ENCODE assay signal across 18 mouse cellular contexts in genomic region chr9:114549117-114549516, GRCm38 (mm10). TPM values are rescaled to one million over a fixed set of nuclear protein-coding genes. Genes with fewer than 3 reads are reported as not detected.
DNase-seq lines count a peak whose midpoint lies in the region; ATAC-seq and TF ChIP-seq lines count a peak whose summit lies in the region.
"Had no signal": no experiment of that assay in that cellular context is flagged by ENCODE, and none has a peak within 500 bp of the region (broad histone marks: within the 10 kb centered on the region; RNA-seq: fewer than 3 reads in every experiment).

No protein-coding gene starts in this region.

- no peaks in the 10 kb centered on the region for H3K27me3 ChIP-seq in hindbrain, embryonic 10.5 days (ENCODE audit: insufficient read depth, poor library complexity, severe bottlenecking)
- H3K27me3 ChIP-seq in hindbrain, embryonic 13.5 days, result no peaks in the 10 kb centered on the region
- H3K27me3 ChIP-seq in midbrain, embryonic 10.5 days (ENCODE audit: low read depth, poor library complexity, severe bottlenecking), result no peaks in the 10 kb centered on the region
- no peaks in the 10 kb centered on the region for H3K27me3 ChIP-seq in midbrain, postnatal 0 days (ENCODE audit: insufficient read depth, low read length)
- H3K27me3 ChIP-seq: hindbrain, embryonic 15.5 days had no signal

- H3K36me3 ChIP-seq in hindbrain, embryonic 10.5 days, result peaks cover 14% of the 10 kb centered on the region
- H3K36me3 ChIP-seq in hindbrain, embryonic 13.5 days, result no peaks in the 10 kb centered on the region
- peaks cover 14% of the 10 kb centered on the region for H3K36me3 ChIP-seq in midbrain, embryonic 10.5 days
- no peaks in the 10 kb centered on the region for H3K36me3 ChIP-seq in midbrain, postnatal 0 days (ENCODE audit: insufficient read depth, low read length)
- H3K36me3 ChIP-seq: hindbrain, embryonic 15.5 days had no signal

- H3K4me2 ChIP-seq in hindbrain, embryonic 13.5 days, result no peak overlapping the region
- no peak overlapping the region for H3K4me2 ChIP-seq in midbrain, postnatal 0 days (ENCODE audit: low read depth, low read length, poor library complexity, severe bottlenecking)
- H3K4me2 ChIP-seq: hindbrain, embryonic 15.5 days had no signal

- DNase-seq in hindbrain, embryonic 10.5 days (ENCODE audit: low spot score), result peak; percentile 68
- DNase-seq in midbrain, embryonic 10.5 days (ENCODE audit: low spot score), result peak; percentile 66
- DNase-seq in midbrain, postnatal 0 days (ENCODE audit: low spot score), result no peak
- peak; percentile 78 for DNase-seq in embryo, embryonic 10.5 days (ENCODE audit: low spot score)
- peak; percentile 73 for DNase-seq in retina, embryonic 14.5 days (ENCODE audit: low spot score)
- DNase-seq in frontal cortex, postnatal 36 days (ENCODE audit: low spot score in 2 of 2), result no peak
- no peak for DNase-seq in kidney, postnatal 36 days
- DNase-seq: cerebellum, adult 11 months; kidney, postnatal 14 days; thymus, adult 2 months had no signal

- peaks cover 94% of the 10 kb centered on the region for H3K4me1 ChIP-seq in hindbrain, embryonic 10.5 days (replicated peaks)
- peaks cover 34% of the 10 kb centered on the region for H3K4me1 ChIP-seq in hindbrain, embryonic 13.5 days (replicated peaks)
- H3K4me1 ChIP-seq in midbrain, embryonic 10.5 days, result peaks cover 80% of the 10 kb centered on the region
- H3K4me1 ChIP-seq in midbrain, postnatal 0 days (ENCODE audit: insufficient read depth, low read length), result no peaks in the 10 kb centered on the region

- H3K9ac ChIP-seq in hindbrain, embryonic 13.5 days, result no peak overlapping the region
- no peak overlapping the region for H3K9ac ChIP-seq in midbrain, postnatal 0 days (replicated peaks; ENCODE audit: low read length, poor library complexity, severe bottlenecking)
- H3K9ac ChIP-seq: hindbrain, embryonic 15.5 days had no signal

- no peak for ATAC-seq in hindbrain, embryonic 13.5 days (ENCODE audit: low FRiP score)
- no peak for ATAC-seq in midbrain, postnatal 0 days (ENCODE audit: low FRiP score)

- H3K9me3 ChIP-seq in hindbrain, embryonic 10.5 days, result 0 out of 2 replicates have a peak, but pooled peaks cover 3% of the 10 kb centered on the region
- no peaks in the 10 kb centered on the region for H3K9me3 ChIP-seq in hindbrain, embryonic 13.5 days
- H3K9me3 ChIP-seq in midbrain, embryonic 10.5 days (replicated peaks), result no peaks in the 10 kb centered on the region
- H3K9me3 ChIP-seq in midbrain, postnatal 0 days (ENCODE audit: low read length), result no peaks in the 10 kb centered on the region
- H3K9me3 ChIP-seq: hindbrain, embryonic 15.5 days had no signal

- peak overlapping the region; percentile 31 for H3K4me3 ChIP-seq in hindbrain, embryonic 10.5 days
- no peak overlapping the region for H3K4me3 ChIP-seq in hindbrain, embryonic 13.5 days
- peak overlapping the region; percentile 18 for H3K4me3 ChIP-seq in midbrain, embryonic 10.5 days
- H3K4me3 ChIP-seq in midbrain, postnatal 0 days (ENCODE audit: low read depth, low read length), result no peak overlapping the region
- H3K4me3 ChIP-seq: hindbrain, embryonic 15.5 days had no signal

- peak overlapping the region; percentile 81 for H3K27ac ChIP-seq in hindbrain, embryonic 10.5 days
- no peak overlapping the region for H3K27ac ChIP-seq in hindbrain, embryonic 13.5 days
- peak overlapping the region; percentile 79 for H3K27ac ChIP-seq in midbrain, embryonic 10.5 days (replicated peaks)
- H3K27ac ChIP-seq in midbrain, postnatal 0 days (ENCODE audit: low read depth, low read length), result no peak overlapping the region
- H3K27ac ChIP-seq: hindbrain, embryonic 15.5 days had no signal

- no peak for TF ChIP-seq CTCF in midbrain, postnatal 0 days (IDR thresholded peaks at IDR 0.05)

- WGBS in hindbrain, embryonic 10.5 days, result 7% methylated on average over 5 of the region's 5 CpGs
- 8% methylated on average over 5 of the region's 5 CpGs for WGBS in hindbrain, embryonic 13.5 days
- WGBS in midbrain, embryonic 10.5 days, result 13% methylated on average over 5 of the region's 5 CpGs
- WGBS in midbrain, postnatal 0 days, result 30% methylated on average over 5 of the region's 5 CpGs

RNA-seq across cellular contexts. Expression of gene Trim71, which starts 15.1 kb away (rescaled TPM):
- 3.8 and 8.3 TPM in 2 replicates for polyA plus RNA-seq in hindbrain, embryonic 10.5 days (2016; fragmentation: Nextera tagmentation; extraction: Ambion mirVana)
- polyA plus RNA-seq in hindbrain, embryonic 13.5 days (2015; fragmentation: Nextera tagmentation; extraction: Ambion mirVana), result 0.50 and 0.53 TPM in 2 replicates
- 4.3 and 6.8 TPM in 2 replicates for polyA plus RNA-seq in midbrain, embryonic 10.5 days (2016; fragmentation: Nextera tagmentation; extraction: Ambion mirVana)
- total RNA-seq in midbrain, postnatal 0 days (2014; rRNA removed), result 0.14 and 0.27 TPM in 2 replicates
- 0.14 and 0.15 TPM in 2 replicates for polyA plus RNA-seq in midbrain, postnatal 0 days (2015; fragmentation: Nextera tagmentation; extraction: Ambion mirVana)
- total RNA-seq: granulocyte monocyte progenitor cell, adult 5-6 weeks had no signal
- polyA plus RNA-seq: thymus, adult 2 months had no signal

RNA-seq across cellular contexts. Expression of gene C130032M10Rik, which starts 33.6 kb away (rescaled TPM):
- polyA plus RNA-seq in hindbrain, embryonic 10.5 days (2016; fragmentation: Nextera tagmentation; extraction: Ambion mirVana), result 0.38 and 1.9 TPM in 2 replicates
- polyA plus RNA-seq in hindbrain, embryonic 13.5 days (2015; fragmentation: Nextera tagmentation; extraction: Ambion mirVana), result 0.32 and 0.35 TPM in 2 replicates
- polyA plus RNA-seq in midbrain, embryonic 10.5 days (2016; fragmentation: Nextera tagmentation; extraction: Ambion mirVana), result 0.91 and 0.98 TPM in 2 replicates
- total RNA-seq in midbrain, postnatal 0 days (2014; rRNA removed), result not detected in 2 replicates
- not detected in 2 replicates for polyA plus RNA-seq in midbrain, postnatal 0 days (2015; fragmentation: Nextera tagmentation; extraction: Ambion mirVana)
- total RNA-seq: common myeloid progenitor, adult 5-6 weeks; granulocyte monocyte progenitor cell, adult 5-6 weeks; layer of hippocampus, postnatal 10 days; left cerebral cortex, postnatal 25 days had no signal
- polyA plus RNA-seq: C2C12; hindbrain, embryonic 15.5 days; spleen, adult 2 months; thymus, adult 2 months had no signal

RNA-seq across cellular contexts. Expression of gene Ccr4, which starts 44.4 kb away (rescaled TPM):
- polyA plus RNA-seq in hindbrain, embryonic 10.5 days (2016; fragmentation: Nextera tagmentation; extraction: Ambion mirVana), result 0.07 TPM in 1 of 2 replicates, not detected in the other
- not detected in 2 replicates for polyA plus RNA-seq in hindbrain, embryonic 13.5 days (2015; fragmentation: Nextera tagmentation; extraction: Ambion mirVana)
- polyA plus RNA-seq in midbrain, embryonic 10.5 days (2016; fragmentation: Nextera tagmentation; extraction: Ambion mirVana), result not detected in 2 replicates
- total RNA-seq in midbrain, postnatal 0 days (2014; rRNA removed), result not detected in 2 replicates
- not detected in 2 replicates for polyA plus RNA-seq in midbrain, postnatal 0 days (2015; fragmentation: Nextera tagmentation; extraction: Ambion mirVana)
- total RNA-seq: common myeloid progenitor, adult 5-6 weeks; granulocyte monocyte progenitor cell, adult 5-6 weeks; layer of hippocampus, postnatal 10 days; left cerebral cortex, postnatal 25 days had no signal
- polyA plus RNA-seq: C2C12; hindbrain, embryonic 15.5 days had no signal

Comparison
In these comparisons a context has a peak if more than half of its experiments do, and no peak if none do; other contexts are left out.
1. DNase-seq: peak in hindbrain, embryonic 10.5 days (single experiment), midbrain, embryonic 10.5 days (single experiment), embryo, embryonic 10.5 days (single experiment) and retina, embryonic 14.5 days (single experiment); none in midbrain, postnatal 0 days (single experiment), frontal cortex, postnatal 36 days (0 of 2) and kidney, postnatal 36 days (0 of 2).
2. H3K27ac ChIP-seq: peak in hindbrain, embryonic 10.5 days (single experiment) and midbrain, embryonic 10.5 days (single experiment); none in hindbrain, embryonic 13.5 days (single experiment) and midbrain, postnatal 0 days (single experiment).
3. H3K4me3 ChIP-seq: peak in hindbrain, embryonic 10.5 days (single experiment) and midbrain, embryonic 10.5 days (single experiment); none in hindbrain, embryonic 13.5 days (single experiment) and midbrain, postnatal 0 days (single experiment).